Mouse (Mus musculus) right cerebral cortex, adult 2 months (tissue): Measurements from ENCODE around the gene Mrps7.
A peak's percentile ranks its signal among the peaks of the same experiment; 100 is the strongest.
"Not testable (repeated sequence)": the region's sequence is repeated elsewhere in the genome, so short reads cannot be mapped to it uniquely, and the experiment has no call there.

ENCODE experiments used
- DNase-seq, 2 experiments: peaks; one replicate each; pipeline ENCODE4 v3.0.0; 2021 to 2022; ENCODE audit warnings: low spot score in 2 of 2

Mrps7 gene

GRCm38 (mm10) chr11:115628465-115629101, 24.9 kb downstream of the Mrps7 start:
- no peak for DNase-seq

GRCm38 (mm10) chr11:115629734-115630531, 26.2 kb downstream of the Mrps7 start:
- no peak for DNase-seq

- DNase-seq: peak in 1 of 2 experiments; percentile 34
Measured at GRCm38 (mm10) chr11:115630532-115631504, 27.1 kb downstream of the Mrps7 start.

GRCm38 (mm10) chr11:115631505-115631890, 27.8 kb downstream of the Mrps7 start:
- DNase-seq: peak; percentile 39 to 43

GRCm38 (mm10) chr11:115632247-115632646, 28.5 kb downstream of the Mrps7 start:
- no peak for DNase-seq

GRCm38 (mm10) chr11:115632862-115633261, 29.1 kb downstream of the Mrps7 start:
- DNase-seq: no peak

- no peak for DNase-seq
Measured at GRCm38 (mm10) chr11:115634109-115634508, 30.4 kb downstream of the Mrps7 start.

- DNase-seq: no peak
Measured at GRCm38 (mm10) chr11:115635041-115635440, 31.3 kb downstream of the Mrps7 start.

- DNase-seq: no peak
Measured at GRCm38 (mm10) chr11:115635484-115635883, 31.8 kb downstream of the Mrps7 start.

GRCm38 (mm10) chr11:115636960-115637359, 33.2 kb downstream of the Mrps7 start:
- DNase-seq: no peak

GRCm38 (mm10) chr11:115638498-115639409, 35.0 kb downstream of the Mrps7 start:
- DNase-seq: no peak

GRCm38 (mm10) chr11:115639540-115639939, 35.8 kb downstream of the Mrps7 start:
- DNase-seq: no peak

GRCm38 (mm10) chr11:115640311-115640828, 36.6 kb downstream of the Mrps7 start:
- DNase-seq: no peak

GRCm38 (mm10) chr11:115640978-115641663, 37.4 kb downstream of the Mrps7 start:
- DNase-seq: peak; percentile 33 to 55

- no peak for DNase-seq
Measured at GRCm38 (mm10) chr11:115641664-115642036, 37.9 kb downstream of the Mrps7 start.

GRCm38 (mm10) chr11:115642705-115643104, 39.0 kb downstream of the Mrps7 start:
- DNase-seq: no peak

- no peak for DNase-seq
Measured at GRCm38 (mm10) chr11:115643265-115643664, 39.5 kb downstream of the Mrps7 start.

- no peak for DNase-seq
Measured at GRCm38 (mm10) chr11:115644308-115644707, 40.6 kb downstream of the Mrps7 start.

- DNase-seq: not testable (repeated sequence)
Measured at GRCm38 (mm10) chr11:115645498-115645897, 41.8 kb downstream of the Mrps7 start.

- DNase-seq: no peak
Measured at GRCm38 (mm10) chr11:115646439-115646838, 42.7 kb downstream of the Mrps7 start.
